Mouse (Mus musculus): ENCODE data around the gene Pla2g4e.
A peak's percentile ranks its signal among the peaks of the same experiment; 100 is the strongest.
"Not testable (repeated sequence)": the region's sequence is repeated elsewhere in the genome, so short reads cannot be mapped to it uniquely, and the experiment has no call there.

The Pla2g4e gene

DNA sequence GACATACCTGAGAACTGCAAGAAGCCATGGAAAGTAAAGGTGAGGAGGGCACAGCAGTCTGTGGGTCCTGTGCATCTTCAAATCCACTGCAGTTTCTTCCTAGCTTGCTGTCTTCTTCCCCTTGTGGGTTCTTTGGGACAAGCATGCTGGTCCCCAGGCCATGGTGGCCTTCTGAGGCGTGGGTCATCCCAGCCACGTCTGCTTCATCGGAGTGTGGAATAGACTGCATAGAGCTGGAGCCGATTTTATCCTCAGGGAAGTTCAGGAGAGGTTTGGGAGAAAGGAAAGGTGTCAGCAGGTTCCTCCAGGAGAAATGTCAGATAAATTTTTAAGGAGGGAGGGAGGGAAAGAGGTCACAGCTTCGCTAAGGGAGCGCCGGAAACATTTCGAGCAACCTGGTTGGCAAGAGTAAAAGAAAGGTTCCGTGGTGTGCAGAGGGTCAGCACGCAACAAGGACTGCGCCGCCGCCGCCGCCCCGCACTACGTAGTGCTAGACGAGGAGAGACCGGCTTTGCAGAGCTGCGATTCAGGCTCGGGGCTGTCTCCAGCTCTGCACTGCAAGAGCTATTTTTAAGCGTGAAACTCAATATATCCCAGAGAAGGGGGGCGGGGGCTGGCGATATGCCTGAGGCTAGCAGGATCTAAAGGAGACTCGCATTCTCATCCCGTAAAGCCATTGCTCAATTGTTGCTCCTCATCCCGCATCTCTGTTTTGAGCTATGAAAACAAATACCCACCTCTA lies at the start of gene Pla2g4e:
Pla2g4e (minus strand) TSS at position 657 of the 742 bp plus-strand sequence.
- no peak for DNase-seq (ENCODE audit: low spot score in 2 of 2)

DNA sequence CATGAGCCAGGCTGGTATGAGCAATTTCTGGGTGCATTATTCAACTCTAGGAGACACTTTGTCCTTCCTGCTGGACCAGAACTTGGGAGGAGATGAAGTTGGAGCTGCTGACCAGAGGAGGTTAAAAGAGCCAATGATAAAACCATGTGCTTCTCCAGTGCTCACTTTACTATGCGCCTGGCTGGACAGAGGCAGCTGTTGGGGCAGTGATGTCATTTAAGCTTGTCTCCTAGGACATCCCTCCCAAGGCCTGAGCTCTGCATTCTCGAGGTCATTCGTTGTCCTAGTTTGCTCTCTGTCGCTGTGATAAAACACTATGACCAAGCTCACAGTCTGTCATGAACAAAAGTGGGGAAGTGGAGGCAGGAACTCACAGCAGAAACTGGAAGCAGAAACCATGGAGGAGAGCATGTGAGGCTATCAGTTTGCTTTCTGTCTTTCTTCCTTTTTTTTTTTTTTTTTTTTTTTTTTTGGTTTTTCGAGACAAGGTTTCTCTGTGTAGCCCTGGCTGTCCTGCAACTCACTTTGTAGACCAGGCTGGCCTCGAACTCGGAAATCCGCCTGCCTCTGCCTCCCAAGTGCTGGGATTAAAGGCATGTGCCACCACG lies 46.4 kb upstream of the Pla2g4e start:
- no peak for DNase-seq (ENCODE audit: low spot score in 2 of 2)

DNA sequence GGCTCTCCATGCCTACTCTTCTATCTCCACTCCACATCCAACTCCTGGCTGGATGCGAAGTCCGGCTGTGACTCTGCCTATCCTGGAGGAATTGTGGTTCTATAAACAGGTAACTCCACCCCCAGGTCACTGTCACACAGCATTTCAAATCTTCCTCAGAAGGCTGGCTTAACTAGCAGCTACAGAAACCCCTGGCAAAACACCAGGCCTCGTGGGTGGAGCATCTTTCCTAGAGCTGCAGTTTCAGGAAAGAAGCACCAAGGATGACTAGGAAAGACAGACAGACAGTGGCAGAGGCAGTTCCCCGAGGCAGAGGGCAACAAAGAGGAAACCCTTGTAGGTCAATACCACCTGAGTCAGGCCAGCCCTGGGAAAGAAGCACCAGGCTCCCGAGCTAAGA lies 43.9 kb upstream of the Pla2g4e start, which contains the start of gene Pla2g4d:
Pla2g4d (minus strand) TSS at position 203 of the 400 bp plus-strand sequence.
- no peak for DNase-seq (ENCODE audit: low spot score in 2 of 2)

DNA sequence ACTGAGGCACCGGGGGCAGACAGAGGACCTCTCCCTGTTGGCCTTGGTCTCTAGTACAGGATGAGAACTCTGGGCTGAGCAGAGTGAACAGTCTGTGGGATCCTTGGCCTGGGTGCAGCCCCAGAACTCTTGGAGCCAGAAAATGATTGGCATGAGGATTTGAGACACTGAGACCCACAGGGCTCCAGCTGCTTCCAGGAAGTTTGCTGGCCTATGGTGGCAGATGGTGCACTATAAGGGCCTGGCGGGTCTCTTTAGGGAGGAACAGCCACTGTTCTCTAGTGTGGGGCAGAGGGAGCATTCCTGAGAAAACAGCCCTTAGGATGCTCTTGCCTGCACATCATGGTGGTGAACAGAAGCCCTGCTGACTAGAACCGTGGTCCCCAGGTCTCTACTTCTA lies 43.3 kb upstream of the Pla2g4e start:
- DNase-seq (ENCODE audit: low spot score in 2 of 2) = no peak

DNA sequence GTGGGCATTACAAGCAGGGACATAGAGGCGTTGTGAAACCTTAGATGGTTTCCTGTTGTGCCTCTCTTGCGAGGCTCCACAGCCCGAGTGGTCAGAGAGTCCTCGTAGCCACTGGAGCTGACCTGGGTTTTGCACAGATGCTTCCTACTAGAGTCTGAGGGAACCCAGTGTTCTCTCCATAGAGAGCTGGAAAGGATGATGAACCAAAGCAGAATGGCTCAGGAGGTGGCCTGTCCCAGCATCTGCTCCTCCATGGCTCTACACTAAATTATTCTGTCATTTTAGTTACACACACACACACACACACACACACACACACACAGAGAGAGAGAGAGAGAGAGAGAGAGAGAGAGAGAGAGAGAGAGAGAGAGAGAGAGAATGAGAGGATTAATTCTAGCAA lies 40.5 kb upstream of the Pla2g4e start:
- no peak for DNase-seq (ENCODE audit: low spot score in 2 of 2)

DNA sequence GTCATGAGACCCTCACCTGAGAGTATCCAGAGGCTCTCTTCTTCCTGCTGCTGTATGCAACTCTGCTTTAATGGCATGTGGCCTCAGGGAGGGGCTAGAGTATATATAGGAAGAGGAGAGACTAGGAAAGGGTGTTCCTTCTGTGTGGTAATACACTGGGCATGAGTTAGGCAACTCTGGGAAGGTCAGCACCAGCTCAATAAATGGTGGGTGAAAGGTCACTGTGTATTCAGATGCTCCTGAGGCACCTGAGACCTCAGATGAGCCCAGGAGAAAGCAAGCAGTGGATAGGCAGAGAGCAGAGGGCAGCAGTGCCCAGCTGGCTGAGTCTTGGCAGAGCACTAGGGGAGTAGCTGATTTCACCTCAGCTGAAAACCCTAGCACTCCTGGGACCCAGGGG lies 39.6 kb upstream of the Pla2g4e start:
- no peak for DNase-seq (ENCODE audit: low spot score in 2 of 2)

DNA sequence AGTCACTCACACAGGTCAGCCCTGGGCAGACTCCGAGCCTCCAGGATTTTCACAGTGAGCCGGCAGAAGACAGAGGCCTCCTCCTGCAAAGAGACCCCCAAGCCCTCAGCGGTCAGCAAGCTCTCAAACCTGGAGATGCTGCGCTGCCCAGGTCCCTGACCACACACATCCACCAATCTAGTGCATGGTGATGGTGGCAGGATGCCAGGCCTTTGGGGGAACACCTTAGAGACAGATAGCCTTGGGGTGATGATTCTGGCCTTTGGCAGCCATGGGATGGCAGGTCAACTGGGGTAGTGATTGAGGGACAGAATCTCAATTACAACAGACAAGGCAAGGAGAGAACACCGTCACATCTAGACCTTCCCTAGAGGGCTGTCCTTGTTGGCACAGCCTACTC lies 39.0 kb upstream of the Pla2g4e start:
- no peak for DNase-seq (ENCODE audit: low spot score in 2 of 2)

DNA sequence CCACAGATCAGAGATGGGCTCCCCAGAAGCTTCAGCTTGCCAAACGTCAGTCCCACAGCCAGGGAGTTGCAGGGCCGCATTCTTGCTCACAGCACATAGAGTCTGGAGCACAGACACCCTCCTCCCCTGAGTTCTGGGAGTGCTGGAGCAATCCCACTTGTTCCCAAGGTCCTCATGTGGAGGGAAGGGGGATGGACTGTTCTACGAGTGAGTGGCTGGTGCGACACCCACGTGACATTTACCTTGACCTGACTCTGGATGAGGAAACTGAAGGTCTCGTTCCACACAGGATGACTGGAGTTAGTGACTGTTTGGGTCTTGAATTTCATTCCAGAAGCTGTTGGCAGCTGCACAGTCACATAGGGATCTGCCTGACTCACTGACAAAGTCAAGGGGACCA lies 38.4 kb upstream of the Pla2g4e start:
- DNase-seq (ENCODE audit: low spot score in 2 of 2) = no peak

DNA sequence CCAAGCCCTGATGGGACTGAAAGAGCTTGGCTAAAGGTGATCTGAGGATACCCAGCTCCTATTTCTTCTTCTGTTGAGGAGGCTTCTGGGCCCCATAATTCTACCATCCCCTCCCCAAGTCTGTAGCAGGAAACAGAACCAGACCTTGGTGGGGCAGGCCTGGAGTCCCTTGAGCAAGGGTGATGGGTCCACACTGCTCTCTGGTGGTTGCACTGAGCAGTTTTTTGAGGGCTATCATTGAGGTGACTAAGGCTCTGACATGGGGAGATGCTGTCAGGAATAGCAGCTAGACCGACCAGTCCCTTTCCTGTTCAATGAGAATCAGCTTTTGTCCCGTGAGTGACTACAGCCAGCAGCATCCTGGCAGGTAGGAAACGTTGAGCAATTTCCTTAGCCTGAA lies 36.1 kb upstream of the Pla2g4e start:
- no peak for DNase-seq (ENCODE audit: low spot score in 2 of 2)

DNA sequence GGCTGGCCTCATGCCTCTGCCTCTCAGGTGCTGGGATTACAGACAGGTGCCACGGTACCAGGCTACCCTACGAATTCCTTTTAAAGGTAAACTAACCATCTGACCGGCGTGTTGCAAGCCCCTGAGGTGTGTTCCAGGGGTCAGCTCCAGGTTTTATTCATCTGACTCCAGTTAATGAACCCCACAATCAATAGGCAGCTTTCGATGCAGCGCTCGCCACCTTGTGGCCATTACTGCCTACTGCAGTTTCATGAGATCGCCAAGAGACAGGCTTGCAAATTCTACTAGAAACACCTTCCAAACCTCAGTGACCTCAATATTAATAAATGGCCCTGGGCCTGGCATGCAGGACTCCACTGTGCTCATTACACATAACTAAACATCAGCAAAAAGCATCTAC lies 34.8 kb upstream of the Pla2g4e start:
- DNase-seq (ENCODE audit: low spot score in 2 of 2) = peak; percentile 41 to 64

DNA sequence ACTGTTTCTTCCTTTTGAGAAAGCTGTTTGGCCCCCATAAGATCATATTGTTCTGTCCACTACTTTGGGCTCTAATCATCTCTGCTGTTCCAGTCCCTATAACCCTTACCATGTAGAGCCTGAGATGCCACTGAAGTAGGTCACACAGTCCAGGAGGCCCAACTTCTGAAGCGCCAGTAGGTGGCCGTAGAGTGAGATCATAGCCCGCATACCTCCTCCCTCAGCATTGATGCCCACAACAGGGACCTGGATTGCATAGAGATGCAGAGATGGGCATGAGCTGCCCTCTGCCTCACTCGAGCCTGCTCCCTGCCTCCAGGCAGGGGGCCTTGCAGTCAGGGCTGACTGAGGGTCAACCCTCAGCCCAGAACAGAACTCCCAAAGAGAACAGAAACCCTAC lies 31.8 kb upstream of the Pla2g4e start:
- no peak for DNase-seq (ENCODE audit: low spot score in 2 of 2)

DNA sequence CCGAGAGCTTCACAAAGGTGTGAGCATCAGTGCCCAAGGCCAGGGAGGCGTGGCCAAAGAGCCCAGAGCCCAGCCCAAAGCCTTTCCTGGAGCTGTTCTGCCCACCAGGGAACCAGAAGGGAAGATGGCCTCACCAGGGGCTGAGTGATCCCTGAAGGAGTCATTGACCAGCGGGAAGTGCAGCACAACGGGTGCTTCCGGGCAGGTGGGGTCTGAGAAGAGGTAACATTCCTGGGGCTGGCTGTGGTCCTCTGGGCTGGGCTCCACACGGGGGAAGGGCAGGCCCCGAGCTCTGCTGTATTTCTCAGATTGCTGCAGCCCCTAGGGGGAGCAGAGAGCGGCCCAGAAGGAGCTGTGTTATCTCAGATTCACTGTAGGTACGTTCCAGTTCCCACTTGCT lies 23.5 kb upstream of the Pla2g4e start:
- peak in 1 of 2 experiments; percentile 27 for DNase-seq (ENCODE audit: low spot score in 2 of 2)

DNA sequence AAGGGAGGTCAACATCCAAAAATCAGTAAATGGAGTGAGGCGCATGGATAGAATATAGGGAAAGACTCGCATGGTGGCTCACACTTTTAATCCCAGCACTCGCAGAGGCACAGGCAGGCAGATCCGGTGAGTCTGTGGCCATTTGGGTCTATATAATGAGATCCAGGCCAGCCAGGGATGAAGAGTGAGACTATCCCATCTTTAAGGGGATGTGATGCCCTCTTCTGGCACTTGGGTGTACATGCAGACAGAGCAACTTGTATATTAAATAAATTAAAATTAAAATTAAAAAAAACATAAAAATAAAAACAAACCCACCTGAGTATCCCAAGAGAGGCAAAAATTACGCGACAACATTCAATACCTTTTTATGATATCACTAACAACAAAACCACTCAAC lies 20.4 kb upstream of the Pla2g4e start:
- DNase-seq (ENCODE audit: low spot score in 2 of 2) = no peak

DNA sequence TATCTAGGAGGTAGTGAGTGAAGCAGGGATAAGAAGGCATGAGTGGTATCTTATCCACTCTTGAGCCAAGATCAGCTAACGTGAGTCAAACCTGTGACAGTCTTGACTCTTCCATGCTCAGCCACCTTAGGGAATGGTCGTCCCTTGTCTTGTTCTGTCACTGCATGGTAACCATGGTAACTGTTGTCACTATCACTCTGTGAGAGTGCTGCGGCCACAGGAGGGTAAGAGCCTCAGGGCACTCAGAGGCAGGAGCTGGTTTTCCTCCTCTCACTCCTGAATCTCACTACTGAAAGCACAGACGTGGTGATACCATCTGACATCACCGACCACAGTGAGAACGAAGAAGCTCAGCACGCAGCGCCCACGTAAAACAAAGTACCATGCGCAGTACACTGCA lies 19.7 kb upstream of the Pla2g4e start:
- no peak for DNase-seq (ENCODE audit: low spot score in 2 of 2)

DNA sequence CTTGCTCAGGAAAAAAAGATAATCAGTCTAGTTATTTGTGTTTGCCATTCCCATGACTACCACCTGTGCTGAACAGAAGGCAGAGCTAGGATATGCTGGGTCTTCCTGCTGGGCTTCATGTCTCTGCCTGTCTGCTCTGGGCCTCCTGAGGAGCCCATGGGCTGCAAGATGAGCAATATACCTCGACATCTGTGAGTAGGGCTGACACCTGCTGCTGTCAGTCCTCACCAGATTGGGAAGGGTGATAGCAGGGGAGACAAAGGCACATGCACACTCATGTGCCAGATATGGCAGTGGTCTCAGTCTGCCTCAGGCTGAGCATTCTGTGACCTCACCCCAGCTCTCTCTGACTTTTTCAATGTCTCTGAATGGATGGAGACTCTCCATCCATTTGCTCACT lies 17.7 kb upstream of the Pla2g4e start:
- no peak for DNase-seq (ENCODE audit: low spot score in 2 of 2)

DNA sequence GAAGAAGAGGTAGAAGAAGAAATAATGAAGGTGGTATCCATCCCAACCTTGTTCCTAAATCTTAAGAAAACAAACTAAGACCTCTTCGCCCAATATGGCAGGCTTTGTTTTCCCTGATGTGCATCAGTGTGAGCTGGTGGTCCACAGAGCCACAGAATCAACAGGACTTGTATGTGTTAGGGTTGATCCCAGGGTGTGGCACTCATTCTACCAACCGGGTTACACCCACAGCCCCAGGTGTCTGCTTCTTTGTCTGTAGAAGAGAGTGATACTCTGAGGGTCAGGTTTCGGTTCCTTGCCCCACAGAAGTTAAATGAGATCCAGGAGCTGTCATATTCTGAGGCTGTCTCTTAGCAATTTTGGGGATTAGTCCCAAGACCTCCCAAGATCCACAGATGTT lies 16.2 kb upstream of the Pla2g4e start:
- DNase-seq (ENCODE audit: low spot score in 2 of 2) = no peak

DNA sequence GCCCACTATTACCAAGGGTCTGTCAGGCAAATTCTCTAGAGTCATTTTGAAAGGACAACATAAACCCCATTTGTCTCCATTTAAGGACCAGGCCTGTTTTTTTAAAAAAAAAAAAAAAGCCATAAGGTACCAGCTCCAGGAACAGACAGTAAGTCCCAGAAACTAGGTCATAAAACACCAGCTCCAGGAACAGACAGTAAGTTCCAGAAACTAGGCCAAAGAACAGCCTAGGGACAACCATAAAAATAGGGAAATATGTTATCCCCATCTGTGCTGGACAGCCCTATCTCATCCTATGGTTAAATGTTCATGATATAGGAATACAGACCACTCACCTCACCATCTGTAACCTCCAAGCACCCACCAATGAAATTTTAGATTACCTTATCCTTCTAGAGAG lies 11.1 kb upstream of the Pla2g4e start:
- no peak for DNase-seq (ENCODE audit: low spot score in 2 of 2)

DNA sequence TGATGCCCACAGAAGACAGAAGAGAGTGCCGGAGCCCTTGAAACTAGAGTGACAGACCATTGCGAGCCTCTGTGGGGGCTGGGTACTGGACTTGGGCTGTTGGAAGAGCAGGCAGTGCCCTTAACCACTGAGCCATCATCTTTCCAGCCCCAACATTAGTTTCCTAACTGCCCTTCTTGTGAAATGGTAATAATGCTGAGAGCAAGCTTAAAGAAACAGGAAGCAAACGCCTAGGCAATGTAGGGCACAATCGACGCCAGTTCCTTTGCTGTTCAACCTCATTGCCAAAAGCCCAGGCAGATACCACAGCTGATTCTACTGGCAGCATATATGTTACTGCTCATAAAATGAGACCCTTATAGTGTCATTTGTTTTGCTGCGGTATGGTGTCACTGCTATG lies 7.5 kb upstream of the Pla2g4e start:
- DNase-seq (ENCODE audit: low spot score in 2 of 2) = no peak

DNA sequence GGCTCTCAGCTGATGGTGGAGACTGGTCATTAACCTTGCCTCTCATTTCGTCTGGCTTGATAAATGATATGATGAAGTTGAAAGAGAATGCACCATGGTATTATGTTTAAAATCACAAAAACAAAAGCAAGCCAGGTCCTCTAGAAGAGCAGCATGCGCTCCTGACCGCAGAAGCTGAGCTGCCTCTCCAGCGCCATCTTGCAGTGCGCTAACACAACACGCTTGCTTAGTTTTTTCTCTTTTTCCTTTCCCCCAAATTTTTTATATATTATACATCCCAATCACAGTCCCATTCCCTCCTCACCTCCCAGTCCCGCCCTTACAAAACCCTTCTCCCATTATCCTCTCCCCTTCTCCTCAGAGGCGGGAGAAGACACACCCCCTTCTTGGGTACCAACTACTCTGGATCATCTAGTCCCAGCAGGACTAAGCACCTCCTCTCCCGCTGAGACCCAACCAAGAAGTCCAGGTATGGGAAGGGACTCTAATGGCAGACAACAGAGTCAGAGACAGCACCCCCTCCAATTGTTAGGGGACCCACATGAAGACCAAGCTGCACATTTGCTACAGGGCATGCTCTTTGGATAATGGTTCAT lies 384 bp upstream of the Pla2g4e start:
- no peak for DNase-seq (ENCODE audit: low spot score in 2 of 2)

DNA sequence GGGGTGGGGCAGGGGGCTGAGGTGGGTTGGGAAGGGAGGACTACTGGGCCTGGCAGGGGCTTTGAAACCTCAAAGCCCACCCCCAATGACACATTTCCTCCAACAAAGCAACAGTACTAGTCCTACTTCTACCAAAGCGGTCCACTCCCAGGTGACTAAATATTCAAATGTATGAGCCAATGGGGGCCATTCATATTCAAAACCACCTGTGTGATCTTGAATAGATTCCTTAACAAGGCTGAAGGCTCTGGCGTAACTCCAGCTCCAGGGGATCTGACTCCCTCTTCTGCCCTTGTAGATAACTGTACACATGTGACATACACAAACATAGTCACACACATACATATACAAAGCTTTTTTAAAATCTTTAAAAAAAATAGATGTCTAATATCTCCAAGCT lies 1.1 kb downstream of the Pla2g4e start:
- DNase-seq (ENCODE audit: low spot score in 2 of 2) = no peak

DNA sequence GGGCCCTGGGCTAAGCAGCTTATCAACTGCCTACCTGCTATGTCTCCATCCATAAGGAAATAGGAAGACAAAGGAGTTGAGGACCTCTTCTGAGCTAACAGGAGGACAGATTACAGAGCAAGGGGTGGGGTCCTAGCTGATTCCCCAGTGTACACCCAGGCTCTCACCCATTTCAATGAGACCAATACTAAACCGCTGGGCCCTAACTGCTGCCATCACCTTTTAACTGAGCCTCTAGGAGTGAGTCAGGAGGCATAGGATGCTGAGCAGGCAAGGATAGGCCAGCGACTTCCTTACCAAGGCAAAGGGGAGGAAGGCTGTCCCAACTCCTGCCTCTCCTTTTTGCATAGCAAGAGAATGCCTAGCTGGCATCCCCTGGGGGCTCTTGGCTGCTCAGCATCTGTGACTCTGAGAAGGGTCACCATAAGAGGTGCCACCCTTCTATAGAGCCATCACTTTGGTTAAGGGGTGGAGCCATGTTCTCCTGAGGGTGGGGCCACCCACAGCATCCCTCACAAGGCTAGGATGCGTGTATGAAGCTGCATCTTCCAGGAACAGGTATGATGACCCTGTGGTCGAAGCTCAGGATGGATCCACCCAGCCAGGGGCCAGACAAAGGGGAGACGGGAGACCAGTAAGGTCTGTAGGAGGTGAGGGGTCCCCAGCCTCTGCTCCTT lies 2.2 kb downstream of the Pla2g4e start:
- no peak for DNase-seq (ENCODE audit: low spot score in 2 of 2)

DNA sequence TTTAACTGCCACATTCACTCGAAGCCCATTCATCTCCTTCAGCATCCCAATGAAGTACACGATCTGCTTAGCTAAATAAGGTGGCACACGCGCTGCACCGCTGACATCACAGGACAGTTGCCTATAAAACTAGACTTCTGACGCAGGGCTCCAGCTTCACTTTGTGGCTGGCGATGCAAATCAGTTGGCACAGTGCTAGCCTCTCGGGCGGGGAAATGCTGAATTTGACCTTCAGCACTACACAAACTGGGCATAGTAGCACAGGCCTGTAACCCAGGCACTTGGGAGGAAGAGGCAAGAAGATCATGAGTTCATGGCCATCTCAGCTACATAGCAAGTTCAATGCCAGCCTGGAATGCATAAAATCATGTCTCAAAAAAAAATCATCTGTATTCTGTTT lies 6.4 kb downstream of the Pla2g4e start:
- DNase-seq (ENCODE audit: low spot score in 2 of 2) = not testable (repeated sequence)

DNA sequence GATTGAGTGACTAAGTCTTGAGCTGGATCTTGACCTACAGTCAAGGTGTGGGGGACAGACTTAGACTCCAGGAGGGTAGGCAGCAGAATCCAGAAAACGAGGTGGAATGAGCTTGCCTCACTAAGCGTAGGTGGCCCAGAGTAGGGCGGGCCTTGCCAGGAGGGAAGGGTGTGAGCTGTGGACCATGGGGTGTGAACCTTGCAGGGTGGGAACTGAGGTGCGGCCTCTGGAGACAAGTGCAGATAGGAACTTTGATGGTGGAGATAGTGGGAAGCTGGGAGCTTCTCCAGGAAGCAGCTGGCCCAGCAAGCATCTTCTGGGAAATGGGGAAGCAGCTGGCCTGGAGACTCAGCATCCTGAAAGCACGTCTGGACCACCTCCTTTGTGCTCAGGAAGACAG lies 7.4 kb downstream of the Pla2g4e start:
- no peak for DNase-seq (ENCODE audit: low spot score in 2 of 2)

Data from spleen, postnatal 10 days (tissue).